Mouse (Mus musculus): Measurements from ENCODE around the gene Galnt16. TPM values are rescaled to one million over a fixed set of nuclear protein-coding genes. Genes with fewer than 3 reads are reported as not detected.

The Galnt16 gene
- total RNA-seq, 1 experiment, result 1.9 TPM

- H3K9ac ChIP-seq (ENCODE audit: insufficient read depth, low read depth, low read length, poor library complexity, severe bottlenecking), result no peak overlapping the region
- H3K9me3 ChIP-seq (ENCODE audit: control insufficient read depth, insufficient read depth, low read depth, low read length), result no peaks in the 10 kb centered on the region
- H3K36me3 ChIP-seq (ENCODE audit: control insufficient read depth, insufficient read depth, low read length, poor library complexity, severe bottlenecking), result no peaks in the 10 kb centered on the region
- in situ Hi-C loops (cut with MboI; ENCODE audit: low sequenced_read_pairs in 2 of 2, unreplicated experiment in 2 of 2), result no loop called here
- no peak overlapping the region for H3K27ac ChIP-seq (ENCODE audit: insufficient read depth, low read depth, low read length, poor library complexity, severe bottlenecking)
- peaks cover 0 to 2% of the 10 kb centered on the region in 2 experiments; a peak in 1 of 4 replicates for H3K4me1 ChIP-seq (ENCODE audit: control insufficient read depth in 2 of 2, insufficient read depth in 2 of 2, low read length in 2 of 2, poor library complexity in 1 of 2)
- TF ChIP-seq CHD2 (IDR thresholded peaks at IDR 0.05; ENCODE audit: low read depth, low read length), result no peak
- no peak for TF ChIP-seq HCFC1 (IDR thresholded peaks at IDR 0.05; ENCODE audit: borderline replicate concordance, insufficient read depth, low read length)
- TF ChIP-seq MAFK (IDR thresholded peaks at IDR 0.05; ENCODE audit: insufficient read depth, low read depth, low read length), result no peak
- no peak for TF ChIP-seq ZNF384 (IDR thresholded peaks at IDR 0.05; ENCODE audit: low read depth, low read length)
- TF ChIP-seq ZC3H11A (IDR thresholded peaks at IDR 0.05; ENCODE audit: borderline replicate concordance, low read depth, low read length), result no peak
- DNase-seq (ENCODE audit: low read depth, low spot score), result no peak
- H3K4me3 ChIP-seq (ENCODE audit: insufficient read depth in 1 of 2, low read depth in 1 of 2, low read length in 2 of 2, poor library complexity in 1 of 2, severe bottlenecking in 1 of 2), result no peak overlapping the region
Measured at GRCm38 (mm10) chr12:80500506-80500905, 17.6 kb upstream of the Galnt16 start.

- DNase-seq (ENCODE audit: low read depth, low spot score), result no peak
- in situ Hi-C loops (cut with MboI; ENCODE audit: low sequenced_read_pairs in 2 of 2, unreplicated experiment in 2 of 2), result no loop called here
- H3K36me3 ChIP-seq (ENCODE audit: control insufficient read depth, insufficient read depth, low read length, poor library complexity, severe bottlenecking), result no peaks in the 10 kb centered on the region
- H3K27ac ChIP-seq (ENCODE audit: insufficient read depth, low read depth, low read length, poor library complexity, severe bottlenecking), result no peak overlapping the region
- no peak for TF ChIP-seq ZC3H11A (IDR thresholded peaks at IDR 0.05; ENCODE audit: borderline replicate concordance, low read depth, low read length)
- TF ChIP-seq HCFC1 (IDR thresholded peaks at IDR 0.05; ENCODE audit: borderline replicate concordance, insufficient read depth, low read length), result no peak
- TF ChIP-seq ZNF384 (IDR thresholded peaks at IDR 0.05; ENCODE audit: low read depth, low read length), result no peak
- TF ChIP-seq CHD2 (IDR thresholded peaks at IDR 0.05; ENCODE audit: low read depth, low read length), result no peak
- TF ChIP-seq MAFK (IDR thresholded peaks at IDR 0.05; ENCODE audit: insufficient read depth, low read depth, low read length), result no peak
- no peaks in the 10 kb centered on the region for H3K4me1 ChIP-seq (ENCODE audit: control insufficient read depth in 2 of 2, insufficient read depth in 2 of 2, low read length in 2 of 2, poor library complexity in 1 of 2)
- no peaks in the 10 kb centered on the region for H3K9me3 ChIP-seq (ENCODE audit: control insufficient read depth, insufficient read depth, low read depth, low read length)
- H3K9ac ChIP-seq (ENCODE audit: insufficient read depth, low read depth, low read length, poor library complexity, severe bottlenecking), result no peak overlapping the region
- H3K4me3 ChIP-seq (ENCODE audit: insufficient read depth in 1 of 2, low read depth in 1 of 2, low read length in 2 of 2, poor library complexity in 1 of 2, severe bottlenecking in 1 of 2), result no peak overlapping the region
Measured at GRCm38 (mm10) chr12:80504718-80505117, 13.4 kb upstream of the Galnt16 start.

GRCm38 (mm10) chr12:80507041-80507745 lies 10.9 kb upstream of the Galnt16 start:
- Histone ChIP-seq H3K27ac (ENCODE audit: insufficient read depth, low read depth, low read length, poor library complexity, severe bottlenecking) (no peak overlapping the region), H3K9ac (ENCODE audit: insufficient read depth, low read depth, low read length, poor library complexity, severe bottlenecking) (no peak overlapping the region), H3K4me3 (ENCODE audit: insufficient read depth in 1 of 2, low read depth in 1 of 2, low read length in 2 of 2, poor library complexity in 1 of 2, severe bottlenecking in 1 of 2) (no peak overlapping the region), H3K36me3 (ENCODE audit: control insufficient read depth, insufficient read depth, low read length, poor library complexity, severe bottlenecking) (no peaks in the 10 kb centered on the region), H3K4me1 (ENCODE audit: control insufficient read depth in 2 of 2, insufficient read depth in 2 of 2, low read length in 2 of 2, poor library complexity in 1 of 2) (no peaks in the 10 kb centered on the region), H3K9me3 (ENCODE audit: control insufficient read depth, insufficient read depth, low read depth, low read length) (no peaks in the 10 kb centered on the region)
- DNase-seq (ENCODE audit: low read depth, low spot score), result no peak
- TF ChIP-seq HCFC1 (IDR thresholded peaks at IDR 0.05; ENCODE audit: borderline replicate concordance, insufficient read depth, low read length) (no peak), ZC3H11A (IDR thresholded peaks at IDR 0.05; ENCODE audit: borderline replicate concordance, low read depth, low read length) (no peak), CHD2 (IDR thresholded peaks at IDR 0.05; ENCODE audit: low read depth, low read length) (no peak), ZNF384 (IDR thresholded peaks at IDR 0.05; ENCODE audit: low read depth, low read length) (no peak), MAFK (IDR thresholded peaks at IDR 0.05; ENCODE audit: insufficient read depth, low read depth, low read length) (no peak)
- in situ Hi-C loops (cut with MboI; ENCODE audit: low sequenced_read_pairs in 2 of 2, unreplicated experiment in 2 of 2), result no loop called here

GRCm38 (mm10) chr12:80518393-80518756 lies 298 bp downstream of the Galnt16 start:
- Histone ChIP-seq H3K4me1 (ENCODE audit: control insufficient read depth in 2 of 2, insufficient read depth in 2 of 2, low read length in 2 of 2, poor library complexity in 1 of 2) (peaks cover 0 to 2% of the 10 kb centered on the region in 2 experiments; a peak in 1 of 4 replicates), H3K4me3 (ENCODE audit: insufficient read depth in 1 of 2, low read depth in 1 of 2, low read length in 2 of 2, poor library complexity in 1 of 2, severe bottlenecking in 1 of 2) (peak overlapping the region; percentile 80 to 87), H3K9me3 (ENCODE audit: control insufficient read depth, insufficient read depth, low read depth, low read length) (no peaks in the 10 kb centered on the region), H3K36me3 (ENCODE audit: control insufficient read depth, insufficient read depth, low read length, poor library complexity, severe bottlenecking) (no peaks in the 10 kb centered on the region), H3K27ac (ENCODE audit: insufficient read depth, low read depth, low read length, poor library complexity, severe bottlenecking) (no peak overlapping the region), H3K9ac (ENCODE audit: insufficient read depth, low read depth, low read length, poor library complexity, severe bottlenecking) (peak overlapping the region; percentile 62)
- in situ Hi-C loops (cut with MboI; ENCODE audit: low sequenced_read_pairs in 2 of 2, unreplicated experiment in 2 of 2), result no loop called here
- TF ChIP-seq CHD2 (IDR thresholded peaks at IDR 0.05; ENCODE audit: low read depth, low read length) (no peak), HCFC1 (IDR thresholded peaks at IDR 0.05; ENCODE audit: borderline replicate concordance, insufficient read depth, low read length) (no peak), ZNF384 (IDR thresholded peaks at IDR 0.05; ENCODE audit: low read depth, low read length) (no peak)
- peak; percentile 33 for DNase-seq (ENCODE audit: low read depth, low spot score)

All from ES-E14 (cell line).